ENCODE assay signal across 8 mouse cellular contexts in genomic region chr2:177821952-177822351, GRCm38 (mm10). TPM values are rescaled to one million over a fixed set of nuclear protein-coding genes. Genes with fewer than 3 reads are reported as not detected.
DNase-seq lines count a peak whose midpoint lies in the region; ATAC-seq and TF ChIP-seq lines count a peak whose summit lies in the region.
"Not testable (repeated sequence)": the region's sequence is repeated elsewhere in the genome, so short reads cannot be mapped to it uniquely, and the experiment has no call there.
"Had no signal": no experiment of that assay in that cellular context is flagged by ENCODE, and none has a peak within 500 bp of the region (broad histone marks: within the 10 kb centered on the region; RNA-seq: fewer than 3 reads in every experiment).

No protein-coding gene starts in this region.

- TF ChIP-seq CTCF in gastrocnemius, adult 2 months (IDR thresholded peaks at IDR 0.05), result peak; percentile 17
- TF ChIP-seq CTCF in left cerebral cortex, adult 2 months (IDR thresholded peaks at IDR 0.05), result peak; percentile 18
- peak; percentile 29 for TF ChIP-seq CTCF in stomach, postnatal 0 days (IDR thresholded peaks at IDR 0.05; ENCODE audit: low read depth)

- not testable (repeated sequence) for H3K9me3 ChIP-seq in stomach, postnatal 0 days (ENCODE audit: control insufficient read depth, low read length)

- H3K4me1 ChIP-seq in stomach, postnatal 0 days (replicated peaks; ENCODE audit: control insufficient read depth, insufficient read depth), result not testable (repeated sequence)

- intact Hi-C loops in gastrocnemius, adult 2 months (cut with DNase I); heart, postnatal 10 days (cut with DNase I); left cerebral cortex, adult 2 months (cut with DNase I): not testable (repeated sequence)

- ATAC-seq in stomach, postnatal 0 days (ENCODE audit: low FRiP score, low TSS enrichment), result not testable (repeated sequence)

- not testable (repeated sequence) for TF ChIP-seq EP300 in stomach, postnatal 0 days (optimal IDR thresholded peaks at IDR 0.05)

- H3K27me3 ChIP-seq in stomach, postnatal 0 days (ENCODE audit: control insufficient read depth, insufficient read depth, low read length), result not testable (repeated sequence)

- H3K27ac ChIP-seq in gastrocnemius, adult 2 months; left cerebral cortex, adult 2 months; stomach, postnatal 0 days (replicated peaks): not testable (repeated sequence)

- not testable (repeated sequence) for H3K36me3 ChIP-seq in stomach, postnatal 0 days (ENCODE audit: control insufficient read depth, insufficient read depth, low read length)

- peak; percentile 73 for DNase-seq in adrenal gland, postnatal 14 days
- DNase-seq in gastrocnemius, adult 2 months; stomach, postnatal 0 days (ENCODE audit: low spot score): not testable (repeated sequence)
- DNase-seq in heart, postnatal 10 days, result peak; percentile 29 to 62
- peak; percentile 37 for DNase-seq in kidney, postnatal 14 days
- DNase-seq in left cerebral cortex, adult 2 months (ENCODE audit: extremely low spot score in 1 of 2, low spot score in 2 of 2), result peak in 1 of 2 experiments; percentile 49
- DNase-seq in lung, postnatal 14 days, result peak; percentile 32

- H3K9ac ChIP-seq in stomach, postnatal 0 days (ENCODE audit: low read length), result not testable (repeated sequence)

- H3K4me2 ChIP-seq in stomach, postnatal 0 days (replicated peaks; ENCODE audit: low read depth), result not testable (repeated sequence)

- not testable (repeated sequence) for H3K4me3 ChIP-seq in gastrocnemius, adult 2 months; left cerebral cortex, adult 2 months; stomach, postnatal 0 days (ENCODE audit: low read depth, low read length)

- WGBS in stomach, postnatal 0 days, result 40% methylated on average over 1 of the region's 5 CpGs

RNA-seq across cellular contexts. Expression of gene Gm14325, which starts 18.2 kb away (rescaled TPM):
- 101 and 107 TPM in 2 replicates for total RNA-seq in adrenal gland, postnatal 14 days (2021)
- total RNA-seq in gastrocnemius, adult 2 months (2021), result 10 to 100 TPM; 91.9 to 96.6 TPM
- total RNA-seq in heart, postnatal 10 days (2021), result 10 to 100 TPM; 62.2 to 66.7 TPM
- total RNA-seq in left cerebral cortex, adult 2 months (2021), result 100 to 1,000 TPM; 126 to 137 TPM
- 19.8 and 22.5 TPM in 2 replicates for polyA plus RNA-seq in stomach, postnatal 0 days (2015; fragmentation: Nextera tagmentation; extraction: Ambion mirVana)
- polyA plus RNA-seq: erythroblast, embryonic 14.5 days had no signal
